Comparison of ENCODE assay signal across 7 mouse cellular contexts in genomic region chr9:107587833-107588639, GRCm38 (mm10). TPM values are rescaled to one million over a fixed set of nuclear protein-coding genes. Genes with fewer than 3 reads are reported as not detected.
DNase-seq lines count a peak whose midpoint lies in the region; ATAC-seq and TF ChIP-seq lines count a peak whose summit lies in the region.

No protein-coding gene starts in this region.

- 2% methylated on average over 33 of the region's 33 CpGs for WGBS in spleen, adult 2 months
- WGBS in liver, adult 2 months, result under 1% methylated on average over 33 of the region's 33 CpGs
- 7% methylated on average over 33 of the region's 33 CpGs for WGBS in neural tube, embryonic 12.5 days

- H3K4me3 ChIP-seq in spleen, adult 2 months (ENCODE audit: extremely low read depth, insufficient read depth, insufficient read length), result peak overlapping the region; percentile 85
- H3K4me3 ChIP-seq in liver, adult 2 months (ENCODE audit: insufficient read depth, low read depth, low read length), result peak overlapping the region; percentile 61
- peak overlapping the region; percentile 74 for H3K4me3 ChIP-seq in neural tube, embryonic 12.5 days

- no peak for TF ChIP-seq CTCF in spleen, adult 2 months (IDR thresholded peaks at IDR 0.05; ENCODE audit: extremely low read depth, insufficient read depth, insufficient read length, insufficient replicate concordance)
- TF ChIP-seq CTCF in liver, adult 2 months (IDR thresholded peaks at IDR 0.05; ENCODE audit: low read depth, low read length), result no peak

- peak overlapping the region; percentile 85 for H3K4me2 ChIP-seq in neural tube, embryonic 12.5 days (replicated peaks)

- no peak for DNase-seq in spleen, adult 2 months (ENCODE audit: low read depth in 1 of 2, low spot score in 2 of 2)
- DNase-seq in spleen, postnatal 14 days (ENCODE audit: low spot score in 2 of 2), result no peak
- peak; percentile 71 for DNase-seq in embryo, embryonic 10.5 days (ENCODE audit: low spot score)
- peak; percentile 68 for DNase-seq in heart, postnatal 4 days
- peak; percentile 85 for DNase-seq in liver, adult 2 months (ENCODE audit: extremely low read depth, low read depth, low spot score)
- no peak for DNase-seq in cerebellum, postnatal 10 days

- no peaks in the 10 kb centered on the region for H3K9me3 ChIP-seq in neural tube, embryonic 12.5 days

- peak overlapping the region; percentile 28 for H3K9ac ChIP-seq in liver, adult 2 months (ENCODE audit: low read depth, low read length)
- H3K9ac ChIP-seq in neural tube, embryonic 12.5 days, result peak overlapping the region; percentile 55

- no peaks in the 10 kb centered on the region for H3K79me2 ChIP-seq in liver, adult 2 months (ENCODE audit: control insufficient read depth, insufficient read depth, low read length)

- peaks cover 4% of the 10 kb centered on the region; the same call in 1 of the 2 replicates for H3K4me1 ChIP-seq in spleen, adult 2 months (ENCODE audit: control insufficient read depth, insufficient read depth, insufficient read length)
- H3K4me1 ChIP-seq in liver, adult 2 months (ENCODE audit: control insufficient read depth, insufficient read depth, low read length), result peaks cover 25% of the 10 kb centered on the region
- peaks cover 12% of the 10 kb centered on the region for H3K4me1 ChIP-seq in neural tube, embryonic 12.5 days

- peak; percentile 62; the same call in 1 of the 2 replicates for ATAC-seq in neural tube, embryonic 12.5 days (ENCODE audit: low FRiP score, low read depth)

- no peak for TF ChIP-seq POLR2A in spleen, adult 2 months (IDR thresholded peaks at IDR 0.05; ENCODE audit: low read depth, low read length)
- TF ChIP-seq POLR2A in liver, adult 2 months (IDR thresholded peaks at IDR 0.05; ENCODE audit: extremely low read depth, insufficient read depth, low read length), result no peak

- H3K27me3 ChIP-seq in spleen, adult 2 months (ENCODE audit: control insufficient read depth, insufficient read depth, low read length), result no peaks in the 10 kb centered on the region
- H3K27me3 ChIP-seq in liver, adult 2 months (ENCODE audit: control insufficient read depth, insufficient read depth, low read length), result no peaks in the 10 kb centered on the region
- no peaks in the 10 kb centered on the region for H3K27me3 ChIP-seq in neural tube, embryonic 12.5 days (replicated peaks)

- H3K27ac ChIP-seq in spleen, adult 2 months (ENCODE audit: insufficient read depth, low read length), result peak overlapping the region; percentile 44; the same call in 1 of the 2 replicates
- peak overlapping the region; percentile 88 for H3K27ac ChIP-seq in liver, adult 2 months (replicated peaks; ENCODE audit: insufficient read depth, low read depth, low read length)
- no peak overlapping the region for H3K27ac ChIP-seq in neural tube, embryonic 12.5 days

- peaks cover 27% of the 10 kb centered on the region for H3K36me3 ChIP-seq in spleen, adult 2 months (ENCODE audit: control insufficient read depth, insufficient read depth, low read length)
- peaks cover 4% of the 10 kb centered on the region; the same call in 1 of the 2 replicates for H3K36me3 ChIP-seq in liver, adult 2 months (ENCODE audit: control insufficient read depth, insufficient read depth, low read length)
- peaks cover 37% of the 10 kb centered on the region for H3K36me3 ChIP-seq in neural tube, embryonic 12.5 days

RNA-seq across cellular contexts. Expression of gene Ifrd2, which starts 0.6 kb away (rescaled TPM):
- polyA plus RNA-seq in spleen, adult 2 months (2012; rRNA removed), result 71.2 and 78.3 TPM in 2 replicates
- 10 to 100 TPM; 41.6 to 44.4 TPM for total RNA-seq in heart, postnatal 4 days (2021)
- 21.5 and 32.2 TPM in 2 replicates for total RNA-seq in liver, adult 2 months (2014; rRNA removed)
- 54.6 and 56.2 TPM in 2 replicates for polyA plus RNA-seq in liver, adult 2 months (2012; rRNA removed)
- 20.6 and 23.3 TPM in 2 replicates for polyA plus RNA-seq in neural tube, embryonic 12.5 days (2016; fragmentation: Nextera tagmentation; extraction: Ambion mirVana)

RNA-seq across cellular contexts. Expression of gene Hyal3, which starts 7.4 kb away (rescaled TPM):
- polyA plus RNA-seq in spleen, adult 2 months (2012; rRNA removed), result 0.54 and 1.00 TPM in 2 replicates
- 1 to 10 TPM in 1 of 2 experiments, under 1 TPM in 1; 0.74 to 1.1 TPM for total RNA-seq in heart, postnatal 4 days (2021)
- total RNA-seq in liver, adult 2 months (2014; rRNA removed), result 0.13 and 0.18 TPM in 2 replicates
- polyA plus RNA-seq in liver, adult 2 months (2012; rRNA removed), result 0.29 and 0.54 TPM in 2 replicates
- polyA plus RNA-seq in neural tube, embryonic 12.5 days (2016; fragmentation: Nextera tagmentation; extraction: Ambion mirVana), result 0.84 and 1.5 TPM in 2 replicates

RNA-seq across cellular contexts. Expression of gene Naa80, which starts 9.3 kb away (rescaled TPM):
- 34.1 and 36.8 TPM in 2 replicates for polyA plus RNA-seq in spleen, adult 2 months (2012; rRNA removed)
- 10 to 100 TPM; 12.2 to 12.4 TPM for total RNA-seq in heart, postnatal 4 days (2021)
- total RNA-seq in liver, adult 2 months (2014; rRNA removed), result 12.3 and 12.8 TPM in 2 replicates
- 88.5 and 130 TPM in 2 replicates for polyA plus RNA-seq in liver, adult 2 months (2012; rRNA removed)
- 12.6 and 15.8 TPM in 2 replicates for polyA plus RNA-seq in neural tube, embryonic 12.5 days (2016; fragmentation: Nextera tagmentation; extraction: Ambion mirVana)

RNA-seq across cellular contexts. Expression of gene Hyal1, which starts 11.3 kb away (rescaled TPM):
- polyA plus RNA-seq in spleen, adult 2 months (2012; rRNA removed), result 3.2 and 3.7 TPM in 2 replicates
- 1 to 10 TPM; 3.4 to 4.7 TPM for total RNA-seq in heart, postnatal 4 days (2021)
- 33.2 TPM in 2 replicates for total RNA-seq in liver, adult 2 months (2014; rRNA removed)
- 35.1 and 43.4 TPM in 2 replicates for polyA plus RNA-seq in liver, adult 2 months (2012; rRNA removed)
- polyA plus RNA-seq in neural tube, embryonic 12.5 days (2016; fragmentation: Nextera tagmentation; extraction: Ambion mirVana), result 7.2 and 7.5 TPM in 2 replicates

RNA-seq across cellular contexts. Expression of gene Hyal2, which starts 20.3 kb away (rescaled TPM):
- polyA plus RNA-seq in spleen, adult 2 months (2012; rRNA removed), result 38.1 and 44.3 TPM in 2 replicates
- total RNA-seq in heart, postnatal 4 days (2021), result 10 to 100 TPM; 43.4 to 49.7 TPM
- total RNA-seq in liver, adult 2 months (2014; rRNA removed), result 38.4 and 49.0 TPM in 2 replicates
- polyA plus RNA-seq in liver, adult 2 months (2012; rRNA removed), result 64.1 and 66.3 TPM in 2 replicates
- polyA plus RNA-seq in neural tube, embryonic 12.5 days (2016; fragmentation: Nextera tagmentation; extraction: Ambion mirVana), result 93.6 and 97.0 TPM in 2 replicates

Comparison
In these comparisons a context has a peak if more than half of its experiments do, and no peak if none do; other contexts are left out.
1. DNase-seq: peak in embryo, embryonic 10.5 days (single experiment), heart, postnatal 4 days (single experiment) and liver, adult 2 months (single experiment); none in spleen, adult 2 months (0 of 2), spleen, postnatal 14 days (0 of 2) and cerebellum, postnatal 10 days (0 of 2).
2. Peak in every context shown above with its lines, with median percentiles within 50 percentile points of each other: H3K4me3 ChIP-seq.